Mouse (Mus musculus): ENCODE results near the gene Wdr54.

Gene Wdr54

DNA sequence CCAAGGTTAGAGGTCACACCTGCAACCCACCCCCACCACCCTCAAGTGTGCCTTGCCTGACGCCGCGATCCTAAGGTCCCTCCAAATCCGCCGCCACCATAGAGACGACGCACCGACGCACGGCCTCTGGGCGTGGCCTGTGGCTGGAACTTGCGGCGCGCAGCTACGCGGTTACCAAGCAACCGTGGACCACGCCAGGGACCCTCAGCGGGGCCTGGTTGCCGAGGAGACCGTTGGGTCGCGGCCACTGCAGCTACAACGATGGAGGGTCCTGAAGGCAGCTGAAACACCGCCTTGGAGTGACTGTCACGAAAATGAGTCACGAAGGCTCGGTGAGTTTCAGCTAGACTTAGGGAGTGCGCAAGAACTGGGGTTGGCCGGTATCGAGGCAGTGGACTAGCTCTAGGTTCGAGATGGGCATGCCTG lies at the start of gene Wdr54, which contains the start of gene 1700003E16Rik:
TSS of gene Wdr54 (minus strand) at position 139 of the 426 bp plus-strand sequence.
TSS of gene 1700003E16Rik (plus strand) at position 146 of the 426 bp plus-strand sequence.
- DNase-seq: peak; percentile 95

DNA sequence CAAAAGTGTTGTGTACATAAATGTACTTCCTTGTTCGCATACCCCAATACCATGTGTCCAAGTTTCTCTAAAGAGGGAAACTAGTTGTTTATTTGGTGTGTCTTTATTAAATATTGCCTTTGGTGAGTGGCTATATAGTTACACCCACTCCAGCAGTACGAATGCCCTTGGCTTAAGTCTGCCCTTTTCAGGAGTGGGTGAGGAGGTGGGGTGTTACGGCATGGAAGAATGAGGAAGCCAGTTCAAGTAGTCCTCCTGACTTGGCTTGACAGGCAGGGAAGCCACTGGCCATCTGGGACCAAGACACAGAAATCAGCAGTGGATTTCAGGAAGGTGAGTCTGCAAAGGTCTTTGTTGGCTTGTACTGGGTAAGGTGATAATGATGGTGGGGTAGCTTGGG lies 49.7 kb upstream of the Wdr54 start:
- DNase-seq: no peak

DNA sequence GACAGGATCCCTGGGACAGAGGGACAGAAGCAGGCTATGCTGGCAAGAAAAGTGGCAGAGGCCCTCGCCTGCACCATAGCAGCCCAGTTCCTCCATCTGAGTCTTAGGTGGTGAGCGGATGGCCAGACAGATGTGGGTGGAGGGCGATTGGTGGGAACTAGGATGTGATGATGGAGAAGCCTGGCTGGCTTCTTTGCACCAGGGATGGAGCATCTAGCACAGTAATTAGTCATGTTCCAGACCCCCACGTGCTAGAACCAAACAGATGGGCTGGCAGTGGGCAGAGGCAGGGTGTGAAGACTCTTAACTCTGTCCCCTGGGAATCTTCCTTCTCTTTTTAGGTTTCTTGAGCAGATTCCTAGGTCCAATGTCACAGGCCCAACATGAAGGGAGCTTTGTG lies 47.1 kb upstream of the Wdr54 start:
- no peak for DNase-seq

DNA sequence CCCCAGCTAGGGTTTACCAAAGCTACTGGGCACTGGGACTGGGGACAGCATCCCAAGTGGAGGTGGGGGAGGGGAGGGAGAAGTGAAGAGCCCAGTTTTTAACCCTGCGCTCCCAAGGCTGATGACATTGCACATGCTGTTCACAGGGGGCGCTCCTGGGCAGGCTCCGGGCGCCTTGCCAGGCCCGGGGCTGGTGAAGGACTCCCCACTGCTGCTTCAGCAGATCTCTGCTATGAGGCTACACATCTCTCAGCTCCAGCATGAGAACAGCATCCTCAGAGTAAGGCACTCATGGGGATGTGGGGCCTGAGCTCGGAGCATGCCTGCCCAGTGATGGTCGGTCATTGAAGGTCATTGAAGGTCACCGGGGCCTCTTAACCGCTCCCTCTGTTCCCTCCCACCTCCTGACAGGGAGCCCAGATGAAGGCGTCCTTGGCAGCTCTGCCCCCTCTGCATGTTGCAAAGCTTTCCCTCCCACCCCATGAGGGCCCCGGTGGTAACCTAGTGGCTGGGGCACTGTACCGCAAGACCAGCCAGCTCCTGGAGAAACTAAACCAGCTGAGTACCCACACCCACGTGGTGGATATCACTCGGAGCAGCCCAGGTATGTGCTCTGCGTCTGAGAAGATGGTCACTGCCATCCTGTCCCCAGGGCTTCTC lies 41.3 kb upstream of the Wdr54 start:
- DNase-seq: peak; percentile 64

DNA sequence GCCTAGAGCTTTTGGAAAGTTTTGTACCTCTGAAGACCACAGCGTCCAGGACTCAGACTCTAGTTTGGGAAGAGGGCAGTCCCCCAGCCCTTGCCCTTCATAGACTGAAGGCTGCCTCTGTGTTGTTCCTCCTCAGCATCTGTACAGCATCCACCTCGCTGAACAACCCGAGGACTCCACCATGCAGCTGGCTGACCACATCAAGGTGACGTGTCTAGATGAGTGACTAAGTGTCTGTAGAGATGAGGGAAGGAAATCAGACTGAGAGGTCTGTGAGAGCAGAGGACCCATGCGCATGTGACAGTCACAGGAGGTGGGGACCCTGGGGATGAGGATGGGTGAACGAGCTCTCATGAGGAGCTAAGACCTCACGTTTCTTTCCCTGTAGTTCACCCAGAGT lies 37.4 kb upstream of the Wdr54 start:
- DNase-seq: no peak

DNA sequence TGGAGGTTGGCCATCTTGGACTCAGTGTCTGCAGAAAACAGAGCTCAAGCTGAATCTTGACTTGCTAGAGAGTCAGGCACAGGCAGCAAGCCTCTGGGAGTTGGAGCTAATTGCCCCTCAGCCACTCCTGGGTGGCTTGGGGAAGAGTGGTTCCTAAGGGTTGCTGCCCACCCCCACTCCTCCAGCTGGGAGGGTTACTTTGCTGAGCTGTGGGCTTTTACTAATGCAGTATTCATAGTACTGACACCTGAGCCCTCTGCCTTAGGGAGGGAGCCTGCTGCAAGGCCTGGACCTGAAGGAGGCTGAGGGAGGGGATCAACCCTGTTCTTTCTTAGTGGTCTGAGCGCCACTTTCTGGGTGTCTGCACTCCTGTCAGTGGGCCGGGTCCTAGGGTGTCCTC lies 30.7 kb upstream of the Wdr54 start:
- no peak for DNase-seq

DNA sequence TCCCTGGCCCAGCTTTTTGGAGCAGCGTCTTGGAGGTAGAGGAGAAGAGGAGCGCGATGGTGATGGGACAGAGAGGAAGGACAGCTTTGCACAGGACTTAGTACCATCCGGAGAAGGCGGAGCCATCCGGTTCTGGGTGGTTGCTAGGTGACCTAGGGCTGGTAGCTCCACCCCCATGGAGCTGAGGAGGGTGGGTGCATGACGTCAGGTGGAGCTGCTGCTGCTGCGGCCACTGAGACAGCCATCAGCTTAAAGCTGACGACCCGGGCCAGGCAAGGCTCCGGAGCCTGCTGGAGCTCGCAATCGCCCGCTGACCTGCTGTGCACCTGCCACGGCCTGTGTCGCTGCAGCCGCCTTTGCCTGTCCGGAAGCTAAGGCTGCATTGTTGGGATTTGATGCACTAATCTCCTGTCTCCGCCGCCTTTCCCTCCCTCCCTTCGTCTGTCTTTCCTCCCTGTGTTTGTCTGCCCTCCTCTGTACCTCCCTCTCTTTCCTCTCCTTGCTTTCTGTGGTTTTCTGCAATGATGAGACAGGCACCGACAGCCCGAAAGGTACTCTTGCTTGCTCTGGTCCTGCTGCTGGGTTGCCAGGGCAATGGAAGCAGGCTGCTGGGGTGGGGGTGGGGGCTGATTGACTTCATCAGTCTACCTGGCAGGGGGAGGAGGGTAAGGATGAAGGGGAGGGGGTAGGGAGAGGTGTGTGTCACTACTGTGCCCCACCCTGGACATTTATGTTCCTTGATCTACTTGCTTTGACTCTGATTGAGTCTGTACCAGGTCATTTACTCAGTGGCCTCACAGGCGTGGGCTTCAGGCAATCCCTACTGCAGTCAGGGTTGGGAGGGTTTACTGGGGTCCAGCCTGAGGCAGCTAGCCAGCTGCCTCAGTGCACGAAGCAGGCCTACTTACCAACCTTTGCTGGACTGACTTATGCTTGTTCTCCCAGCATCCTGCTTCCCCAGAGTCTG lies 30.0 kb upstream of the Wdr54 start:
- DNase-seq: peak; percentile 93

DNA sequence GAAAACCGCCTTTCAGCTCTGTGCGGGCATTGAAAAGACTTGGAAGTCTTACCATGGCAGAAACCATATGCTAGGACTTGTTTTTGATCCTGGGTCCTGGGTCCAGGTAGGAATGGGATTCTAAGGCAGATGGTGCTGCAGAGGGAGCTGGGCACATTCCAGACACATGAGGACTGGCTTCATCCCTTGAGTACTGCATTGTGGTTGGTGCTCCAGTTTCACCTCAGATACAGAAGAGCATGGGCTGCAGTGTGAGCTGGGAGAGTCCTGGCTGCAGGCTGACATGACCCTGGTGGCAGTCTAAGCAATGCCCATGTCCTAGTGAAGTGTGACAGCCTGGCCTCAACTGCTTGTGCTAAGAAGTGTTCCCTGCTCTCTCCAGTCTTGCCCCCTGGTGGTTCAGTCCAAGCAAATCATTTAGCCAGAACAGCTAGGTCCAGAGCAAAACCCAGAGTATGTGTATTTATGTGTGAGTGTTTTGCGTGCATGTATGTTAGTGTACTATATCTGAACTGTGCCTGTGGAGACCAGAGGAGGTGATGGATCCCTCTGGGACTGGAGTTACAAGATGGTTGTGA lies 28.8 kb upstream of the Wdr54 start:
- peak; percentile 50 for DNase-seq

DNA sequence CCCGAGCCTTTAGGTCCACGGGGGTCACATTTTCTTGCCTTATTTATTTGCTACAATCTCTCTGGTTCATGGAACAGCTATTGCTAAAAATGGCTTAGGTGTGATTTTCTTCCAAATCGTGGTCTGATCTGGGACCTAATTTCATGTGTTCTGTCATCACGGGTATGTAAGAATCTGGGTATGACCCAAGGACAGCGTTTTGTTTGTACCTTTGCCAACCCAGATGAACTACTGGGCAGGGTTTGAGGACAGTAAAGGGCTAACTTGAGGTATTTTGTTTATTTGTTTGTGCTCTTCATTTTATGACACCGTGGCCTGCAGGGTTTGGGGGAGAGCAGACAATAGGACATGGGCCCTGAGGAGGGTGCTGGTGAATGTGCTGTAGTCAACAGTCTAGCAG lies 24.4 kb upstream of the Wdr54 start:
- no peak for DNase-seq

DNA sequence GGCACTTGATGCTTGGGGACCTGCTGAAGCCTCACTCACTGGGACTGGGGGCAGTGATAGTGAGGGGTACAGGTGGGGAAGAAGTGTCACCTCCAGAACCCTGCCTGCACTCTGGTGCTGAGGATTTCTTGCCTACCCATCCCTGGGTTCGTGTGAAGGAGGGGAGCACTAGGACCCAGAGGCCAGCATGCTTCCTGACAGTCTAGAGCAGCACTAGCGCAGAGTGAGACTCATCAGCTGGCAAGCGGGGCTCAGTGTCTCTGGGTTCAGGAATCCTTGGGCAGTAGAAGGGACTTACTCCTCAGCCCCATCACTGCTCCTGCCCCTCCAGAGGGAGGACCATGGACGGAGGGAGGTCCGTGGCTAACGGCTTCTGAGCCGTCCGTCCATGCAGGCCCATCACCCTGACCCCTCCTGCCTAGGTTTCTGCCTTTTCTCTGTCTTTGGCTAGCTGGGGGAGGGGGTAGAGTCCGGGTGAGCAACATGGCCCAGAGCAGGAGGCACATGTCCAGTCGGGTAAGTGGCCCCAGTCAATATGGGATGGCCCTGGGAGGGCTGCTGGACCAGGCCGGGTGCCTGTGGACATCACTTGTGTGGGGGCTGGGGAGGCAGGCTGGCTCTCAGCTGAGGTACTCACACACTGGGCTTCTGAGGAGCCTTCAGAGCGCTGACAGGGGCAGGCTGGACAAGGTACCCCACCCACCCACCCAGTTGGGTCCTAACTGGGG lies 23.4 kb upstream of the Wdr54 start:
- DNase-seq: peak; percentile 77

DNA sequence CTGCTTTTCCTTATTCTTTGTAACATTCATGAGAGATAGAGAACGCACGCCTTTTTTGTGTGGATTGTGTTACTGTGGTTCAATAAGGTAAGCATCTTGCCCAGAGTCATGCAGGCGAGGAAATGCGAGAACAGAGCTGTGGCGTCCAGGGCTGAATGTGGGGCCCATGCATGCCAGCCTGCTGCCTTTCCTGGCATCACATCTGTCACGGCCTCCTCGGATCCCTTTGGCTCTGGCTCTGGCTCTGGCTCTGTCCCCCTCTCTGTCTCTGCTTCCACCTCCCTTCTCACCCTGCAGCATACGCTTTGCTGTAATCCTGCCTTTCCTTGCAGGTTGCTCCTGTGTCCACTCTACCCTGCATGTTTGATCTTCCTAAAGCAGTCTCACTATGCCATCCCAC lies 19.8 kb upstream of the Wdr54 start:
- DNase-seq: no peak

DNA sequence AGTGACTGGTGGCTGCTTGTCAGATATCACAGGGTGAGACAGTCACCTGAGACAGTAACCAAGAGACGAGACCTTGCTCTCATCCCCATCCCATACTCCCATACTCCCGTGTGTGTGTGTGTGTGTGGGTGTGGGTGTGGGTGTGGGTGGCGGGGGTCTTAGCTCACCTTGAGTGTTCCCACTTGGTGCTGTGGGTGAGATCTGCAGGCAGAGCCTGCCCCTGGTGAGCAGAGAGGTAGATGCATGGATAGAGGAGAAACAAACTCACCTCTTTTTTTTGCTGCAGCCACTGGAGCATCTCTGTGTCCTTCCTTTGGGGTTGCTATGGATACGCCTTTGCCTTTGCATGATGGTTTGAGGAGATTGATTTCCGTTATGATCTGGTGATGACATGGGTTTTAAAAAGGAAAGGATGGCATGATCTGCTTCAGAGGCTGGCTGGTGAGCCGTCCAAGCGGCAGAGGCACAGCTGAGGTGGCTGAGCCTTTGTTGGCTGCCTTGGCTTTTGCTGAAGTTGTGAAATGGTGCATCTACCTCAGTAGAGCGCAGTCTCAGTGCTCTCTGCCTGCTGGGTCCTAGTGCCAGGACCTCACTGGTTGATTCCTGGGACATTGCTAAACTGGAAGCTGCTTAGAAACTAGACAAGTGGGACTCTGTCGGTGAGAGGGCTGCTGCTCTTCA lies 16.2 kb upstream of the Wdr54 start:
- no peak for DNase-seq

DNA sequence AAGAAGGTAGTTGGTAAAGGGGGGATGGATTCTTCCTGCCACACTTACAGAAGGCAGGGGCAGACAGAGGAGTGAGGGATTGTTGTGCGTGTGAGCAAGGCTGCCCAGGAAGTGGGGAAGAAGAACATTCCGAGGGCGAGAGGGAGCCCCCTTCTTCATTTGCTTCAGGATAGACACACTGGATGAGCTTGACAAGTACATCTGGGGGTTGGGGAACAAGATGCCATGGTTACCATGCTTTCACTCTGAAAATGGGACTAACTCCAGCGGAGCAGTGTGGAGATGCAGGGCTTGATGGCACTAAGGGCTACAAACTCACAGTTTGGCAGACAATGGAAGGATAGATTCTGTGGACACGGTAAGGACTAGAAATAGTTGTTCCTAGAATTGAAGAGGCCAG lies 14.9 kb upstream of the Wdr54 start:
- no peak for DNase-seq

DNA sequence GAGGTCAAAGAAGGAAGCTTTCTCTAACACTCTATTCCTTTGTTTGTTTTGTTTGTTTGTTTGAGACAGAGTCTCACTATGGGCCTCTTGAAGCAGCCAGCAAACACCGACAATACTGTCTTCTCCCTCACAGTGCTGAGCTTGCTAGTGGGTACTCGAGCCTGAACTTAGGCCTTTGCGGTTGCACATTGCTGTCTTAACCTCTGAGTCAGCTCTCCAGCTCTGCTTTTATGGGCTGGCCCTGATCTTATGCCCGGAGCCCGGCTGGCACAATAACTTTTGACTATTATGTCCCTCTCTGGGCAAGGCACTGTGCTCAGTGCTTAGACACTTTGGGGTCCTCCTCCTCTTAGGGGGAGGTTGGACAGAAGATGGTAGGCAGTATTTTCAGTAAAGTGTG lies 13.7 kb upstream of the Wdr54 start:
- no peak for DNase-seq

DNA sequence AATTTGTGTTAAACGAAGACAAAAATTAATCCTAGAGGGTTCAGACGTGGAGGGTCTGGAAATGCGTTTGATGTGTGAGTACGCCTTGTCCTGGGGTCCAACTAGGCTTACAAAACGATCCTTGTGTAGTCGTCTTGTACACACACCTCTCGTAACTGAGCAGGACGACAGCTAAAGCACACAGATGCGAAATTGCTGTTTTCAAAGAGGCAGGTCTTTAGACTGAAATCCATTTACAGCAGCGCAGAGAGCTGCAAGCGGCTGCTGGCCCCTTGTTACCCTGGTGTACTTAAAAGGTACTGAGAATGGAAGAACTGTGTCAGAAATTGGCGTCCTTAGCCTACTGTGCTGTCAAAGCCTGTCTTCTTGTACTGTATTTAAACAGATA lies 10.0 kb upstream of the Wdr54 start:
- no peak for DNase-seq

DNA sequence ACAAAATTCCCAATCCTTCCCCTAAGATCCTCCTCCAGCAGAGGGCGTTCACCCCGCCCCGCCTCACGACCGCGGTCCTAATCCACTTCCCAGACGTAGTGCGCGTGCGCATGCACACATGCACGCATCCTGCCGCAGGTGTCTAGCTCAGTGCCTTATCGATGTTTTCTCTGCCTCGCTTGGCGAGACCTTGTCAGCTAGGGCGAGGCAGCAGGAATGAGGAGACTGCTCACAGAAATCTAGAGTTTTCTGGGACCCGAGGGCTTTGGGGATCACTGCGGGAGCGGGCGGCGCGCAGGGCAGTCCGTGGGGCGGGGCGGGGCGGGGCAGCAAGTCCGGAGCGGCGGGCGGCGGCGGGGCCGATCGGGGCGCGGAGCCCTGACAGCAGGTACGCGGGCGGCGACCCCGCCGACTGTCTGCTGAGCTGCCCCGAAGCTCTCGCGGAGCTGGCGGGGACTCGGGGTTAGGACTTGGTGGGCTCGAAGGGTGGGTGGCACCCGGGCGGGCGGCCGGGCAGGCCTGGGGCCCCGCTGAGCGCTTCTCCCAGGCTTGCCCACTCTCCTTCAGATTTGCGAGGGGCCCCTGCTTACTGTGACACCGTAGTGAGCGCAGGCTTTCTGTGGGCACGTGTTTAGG lies 9.5 kb upstream of the Wdr54 start, which contains the start of gene Dctn1:
TSS of gene Dctn1 (plus strand) at position 314 of the 636 bp plus-strand sequence.
- DNase-seq: peak; percentile 96

DNA sequence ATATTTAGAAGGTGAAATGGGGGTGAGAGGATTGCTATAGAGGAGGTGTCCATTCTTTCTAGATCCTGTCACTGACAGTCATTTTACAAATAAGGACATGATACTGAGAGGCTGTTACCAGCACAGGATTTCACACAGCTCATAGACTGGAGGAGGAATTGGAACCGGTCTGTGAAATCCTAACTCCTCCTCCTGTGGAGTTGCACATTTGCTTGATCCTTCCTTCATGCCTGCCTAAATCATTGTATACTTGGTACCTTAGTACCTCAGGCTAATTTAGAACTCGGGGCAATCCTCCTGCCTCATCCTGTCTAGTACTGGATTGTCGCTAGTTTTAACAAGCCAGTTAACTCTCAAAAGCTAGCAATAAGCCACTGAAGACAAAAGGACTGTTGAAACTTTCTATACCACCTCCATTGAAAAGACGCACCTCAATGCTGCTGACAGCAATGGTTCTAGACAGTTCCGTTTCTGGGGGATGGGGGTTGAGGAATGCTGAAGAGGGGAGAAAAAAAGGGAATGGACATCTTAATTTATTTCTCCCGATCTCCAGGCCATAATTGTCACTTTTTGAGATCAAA lies 8.9 kb upstream of the Wdr54 start:
- no peak for DNase-seq

DNA sequence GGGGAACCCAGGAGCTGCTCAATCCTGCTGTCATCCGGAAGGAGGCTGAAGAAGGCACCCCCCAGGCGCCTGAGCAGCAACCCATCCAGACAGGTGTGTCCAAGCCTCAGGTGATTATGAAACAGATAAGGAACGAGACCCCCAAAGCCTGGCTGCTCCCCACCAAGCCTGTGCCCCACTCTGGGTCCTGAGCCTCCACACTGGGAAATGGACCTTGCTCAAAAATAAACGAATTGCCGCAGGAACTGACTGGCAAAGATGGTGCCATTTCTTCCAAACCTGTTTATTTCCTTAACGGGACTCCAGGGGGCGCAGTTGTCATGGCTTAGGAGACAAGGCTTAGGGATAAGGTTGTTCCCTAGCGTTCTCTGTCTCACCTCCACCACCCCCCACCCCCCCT lies 6.5 kb upstream of the Wdr54 start:
- peak; percentile 83 for DNase-seq

DNA sequence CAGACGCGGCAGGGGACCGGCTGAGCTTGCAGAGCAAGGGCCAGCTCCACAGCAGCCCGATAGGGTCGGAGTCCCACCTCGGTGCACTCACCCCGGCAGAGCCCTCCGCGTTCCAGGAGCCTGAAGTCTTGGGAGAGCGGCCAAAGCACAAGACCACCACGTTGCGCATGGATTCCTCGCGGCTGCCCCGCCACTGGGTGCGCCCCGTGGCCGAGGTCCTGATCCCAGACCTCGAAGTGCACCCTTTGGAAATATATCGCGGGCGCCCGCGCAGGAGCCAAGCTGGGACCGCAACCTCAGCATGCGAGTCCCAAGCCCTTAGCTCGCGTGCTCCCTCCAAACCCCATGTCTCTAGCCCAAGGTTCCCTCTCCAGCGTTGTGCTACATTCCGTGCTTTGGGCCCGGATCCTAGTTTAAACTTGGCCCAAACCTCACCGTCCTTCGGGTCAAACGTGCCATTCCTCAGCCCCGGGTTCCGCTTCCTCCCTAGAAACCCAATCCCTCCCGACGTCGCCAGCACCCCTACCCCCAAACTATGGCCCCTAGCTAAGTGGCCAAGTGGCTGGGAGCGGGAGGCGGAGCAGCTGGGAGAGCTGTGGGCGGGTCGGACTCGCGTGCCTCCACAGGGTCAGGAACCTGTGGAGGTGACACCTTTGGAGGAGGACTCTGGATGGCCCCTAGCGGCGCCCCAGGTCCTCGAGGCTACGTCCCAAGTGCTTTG lies 5.9 kb upstream of the Wdr54 start:
- peak; percentile 38 for DNase-seq

DNA sequence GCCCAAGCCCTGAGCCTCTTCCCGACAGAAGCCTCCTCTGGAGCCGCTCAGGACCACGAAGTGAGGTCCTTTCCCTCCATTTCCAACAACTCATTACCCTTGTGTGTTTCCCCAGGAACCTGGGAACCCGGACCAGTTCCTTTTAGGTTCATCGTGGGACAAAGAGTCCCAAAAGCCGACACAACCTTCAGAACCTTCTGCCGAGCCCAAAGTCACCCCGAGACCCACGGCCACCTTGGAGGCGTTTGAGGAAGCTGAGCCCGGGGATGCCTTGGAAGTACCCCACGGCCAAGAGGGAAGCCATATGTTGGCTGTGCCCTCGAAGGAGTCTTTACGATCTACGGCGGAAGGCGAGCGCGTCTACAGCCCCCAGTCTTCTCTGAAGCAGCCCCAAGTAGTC lies 5.2 kb upstream of the Wdr54 start:
- DNase-seq: no peak

DNA sequence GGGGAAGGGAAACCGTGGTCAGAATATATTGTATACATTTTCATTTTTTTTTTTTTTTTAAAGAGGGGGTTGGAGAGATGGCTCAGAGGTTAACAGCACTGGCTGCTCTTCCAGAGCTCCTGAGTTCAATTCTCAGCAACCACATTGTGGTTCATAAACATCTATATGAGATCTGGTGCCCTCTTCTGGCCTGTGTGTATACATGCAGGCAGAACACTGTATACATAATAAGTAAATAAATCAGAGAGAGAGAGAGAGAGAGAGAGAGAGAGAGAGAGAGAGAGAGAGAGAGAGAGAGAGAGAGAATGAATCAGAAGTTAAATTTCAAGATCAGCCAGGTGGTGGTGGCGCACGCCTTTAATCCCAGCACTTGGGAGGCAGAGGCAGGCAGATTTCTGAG lies 3.3 kb upstream of the Wdr54 start:
- peak; percentile 86 for DNase-seq

Data from retina, postnatal 1 day (tissue).